Mouse (Mus musculus) kidney, embryonic 15.5 days (tissue): Measurements from ENCODE around the gene Ovol2. TPM values are rescaled to one million over a fixed set of nuclear protein-coding genes. Genes with fewer than 3 reads are reported as not detected.

Experiments
- ATAC-seq: fragments of 200-750 bp; cut with Nextera tagmentation; replicated peaks from 2 replicates; pipeline ENCODE4 v1.8.0; 2017; ENCODE audit warnings: moderate TSS enrichment; ENCODE audit not compliant: low FRiP score
- H3K27ac ChIP-seq: fragments of 300-500 bp; sonication (generic); 2 replicates; pipeline ENCODE4 v1.5.1; 2015; ENCODE audit warnings: mild to moderate bottlenecking, inconsistent platforms
- H3K27me3 ChIP-seq: fragments of 300-500 bp; sonication (generic); 2 replicates; pipeline ENCODE4 v1.6.1; 2015; ENCODE audit warnings: inconsistent platforms
- H3K36me3 ChIP-seq: fragments of 300-500 bp; sonication (generic); 2 replicates; pipeline ENCODE4 v1.6.1; 2015; ENCODE audit warnings: inconsistent platforms
- H3K4me1 ChIP-seq: fragments of 300-500 bp; sonication (generic); 2 replicates; pipeline ENCODE4 v1.6.1; 2015; ENCODE audit warnings: inconsistent platforms
- H3K4me2 ChIP-seq: fragments of 300-500 bp; sonication (generic); 2 replicates; pipeline ENCODE4 v1.6.1; 2015; ENCODE audit warnings: moderate library complexity, mild to moderate bottlenecking, inconsistent platforms
- H3K4me3 ChIP-seq: fragments of 300-500 bp; sonication (generic); replicated peaks from 2 replicates; pipeline ENCODE4 v1.5.1; 2015; ENCODE audit warnings: mild to moderate bottlenecking, inconsistent platforms
- H3K9ac ChIP-seq: fragments of 300-500 bp; sonication (generic); 2 replicates; pipeline ENCODE4 v1.6.1; 2015; ENCODE audit warnings: mild to moderate bottlenecking, inconsistent platforms
- H3K9me3 ChIP-seq: fragments of 300-500 bp; sonication (generic); replicated peaks from 2 replicates; pipeline ENCODE4 v1.6.1; 2016; ENCODE audit warnings: inconsistent platforms
- WGBS: fragments of 180-500 bp; shearing (Covaris S2); methylation state at CpG from one replicate; pipeline ENCODE4 v1.1.7; 2015; ENCODE audit warnings: mixed read lengths; 5-methylcytosine and 5-hydroxymethylcytosine counted together
- polyA plus RNA-seq: library from polyadenylated mRNA; unstranded; fragments of >200 nt; fragmentation: Nextera tagmentation; extraction: Ambion mirVana; gene quantifications from 2 replicates; pipeline ENCODE4 v1.2.1, GENCODE M21; 2015

Gene Ovol2
- polyA plus RNA-seq, 1 experiment from 2014 or later: 1.5 TPM

- Histone ChIP-seq H3K36me3 (peaks cover 49% of the 10 kb centered on the region), H3K4me2 (no peak overlapping the region), H3K4me1 (peaks cover 33% of the 10 kb centered on the region), H3K27ac (no peak overlapping the region), H3K9me3 (no peaks in the 10 kb centered on the region), H3K9ac (no peak overlapping the region), H3K27me3 (no peaks in the 10 kb centered on the region), H3K4me3 (no peak overlapping the region)
- WGBS: 93% methylated on average over 2 of the region's 2 CpGs
- ATAC-seq: no peak
These were observed 69.1 kb downstream of the Ovol2 start for GRCm38 (mm10) chr2:144262837-144263236.

Other genes with a start within 250 kb of the Ovol2 start
- 24.2 and 25.3 TPM in 2 replicates for gene Mgme1, start 61.5 kb downstream of the Ovol2 start, polyA plus RNA-seq
- gene Snx5, start 61.2 kb downstream of the Ovol2 start, polyA plus RNA-seq: 125 and 129 TPM in 2 replicates
- 48.5 and 50.3 TPM in 2 replicates for gene Kat14, start 36.8 kb upstream of the Ovol2 start, polyA plus RNA-seq
- 3.1 and 4.5 TPM in 2 replicates for gene Pet117, start 36.9 kb upstream of the Ovol2 start, polyA plus RNA-seq
- 0.91 and 1.2 TPM in 2 replicates for gene Dzank1, start 195.3 kb upstream of the Ovol2 start, polyA plus RNA-seq
- 26.1 and 30.0 TPM in 2 replicates for gene Polr3f, start 195.6 kb upstream of the Ovol2 start, polyA plus RNA-seq
- 78.2 and 80.7 TPM in 2 replicates for gene Rbbp9, start 218.7 kb upstream of the Ovol2 start, polyA plus RNA-seq
- 105 and 108 TPM in 2 replicates for gene Sec23b, start 224.1 kb upstream of the Ovol2 start, polyA plus RNA-seq